Mouse (Mus musculus) intestine, embryonic 14.5 days (tissue): Measurements from ENCODE around the gene Gna11. TPM values are rescaled to one million over a fixed set of nuclear protein-coding genes. Genes with fewer than 3 reads are reported as not detected.
A peak's percentile ranks its signal among the peaks of the same experiment; 100 is the strongest.

Experiments used
- ATAC-seq: fragments of 200-750 bp; cut with Nextera tagmentation; replicated peaks from 2 replicates; pipeline ENCODE4 v1.8.0; 2017; ENCODE audit warnings: low read depth, moderate number of reproducible peaks, moderate TSS enrichment, moderate library complexity; ENCODE audit not compliant: low FRiP score, low TSS enrichment
- DNase-seq: peaks from one replicate; pipeline ENCODE4 v3.0.0-alpha.2; 2018; ENCODE audit warnings: low spot score
- H3K27ac ChIP-seq: fragments of 300-500 bp; sonication (generic); 2 replicates; pipeline ENCODE4 v1.5.1; 2014; ENCODE audit warnings: low read depth, mild to moderate bottlenecking, control low read depth
- H3K27me3 ChIP-seq: fragments of 300-500 bp; sonication (generic); replicated peaks from 2 replicates; pipeline ENCODE4 v1.6.1; 2014; ENCODE audit warnings: low read length, control low read depth; ENCODE audit not compliant: control insufficient read depth, insufficient read depth
- H3K36me3 ChIP-seq: fragments of 300-500 bp; sonication (generic); 2 replicates; pipeline ENCODE4 v1.6.1; 2014; ENCODE audit warnings: low read length, control low read depth; ENCODE audit not compliant: control insufficient read depth, insufficient read depth
- H3K4me1 ChIP-seq: fragments of 300-500 bp; sonication (generic); replicated peaks from 2 replicates; pipeline ENCODE4 v1.6.1; 2014; ENCODE audit warnings: low read length, control low read depth, mixed read lengths; ENCODE audit not compliant: control insufficient read depth, insufficient read depth
- H3K4me2 ChIP-seq: fragments of 300-500 bp; sonication (generic); 2 replicates; pipeline ENCODE4 v1.6.1; 2014; ENCODE audit warnings: low read length
- H3K4me3 ChIP-seq: fragments of 300-500 bp; sonication (generic); 2 replicates; pipeline ENCODE4 v1.5.1; 2014; ENCODE audit warnings: low read depth, low read length, control low read depth, mixed read lengths
- H3K9ac ChIP-seq: fragments of 300-500 bp; sonication (generic); 2 replicates; pipeline ENCODE4 v1.6.1; 2014; ENCODE audit warnings: mild to moderate bottlenecking, low read length
- H3K9me3 ChIP-seq: fragments of 300-500 bp; sonication (generic); 2 replicates; pipeline ENCODE4 v1.6.1; 2016; ENCODE audit warnings: low read length, control low read depth; ENCODE audit not compliant: control insufficient read depth
- WGBS: fragments of 180-500 bp; shearing (Covaris S2); extraction: QIAGEN DNeasy Blood & Tissue Kit; methylation state at CpG from one replicate; pipeline ENCODE4 v1.1.7; 2014; 5-methylcytosine and 5-hydroxymethylcytosine counted together
- polyA plus RNA-seq: library from polyadenylated mRNA; unstranded; fragments of >200 nt; fragmentation: Nextera tagmentation; extraction: Ambion mirVana; gene quantifications from 2 replicates; pipeline ENCODE4 v1.2.1, GENCODE M21; 2014

Gna11 gene
- polyA plus RNA-seq, 1 experiment from 2014 or later = 171 TPM

- Histone ChIP-seq H3K4me3 (no peak overlapping the region), H3K9ac (no peak overlapping the region), H3K27me3 (peaks cover 16% of the 10 kb centered on the region), H3K36me3 (0 out of 2 replicates have a peak, but pooled peaks cover 4% of the 10 kb centered on the region), H3K27ac (no peak overlapping the region), H3K4me2 (no peak overlapping the region), H3K4me1 (peaks cover 8% of the 10 kb centered on the region), H3K9me3 (no peaks in the 10 kb centered on the region)
- DNase-seq = no peak
- 75% methylated on average over 4 of the region's 4 CpGs for WGBS
- ATAC-seq = no peak
These were observed 35.0 kb upstream of the Gna11 start for GRCm38 (mm10) chr10:81579967-81580366.

- Histone ChIP-seq H3K4me2 (peak overlapping the region; percentile 77), H3K27me3 (peaks cover 19% of the 10 kb centered on the region), H3K27ac (no peak overlapping the region), H3K36me3 (no peaks in the 10 kb centered on the region), H3K4me3 (peak overlapping the region; percentile 55), H3K9me3 (no peaks in the 10 kb centered on the region), H3K9ac (peak overlapping the region; percentile 48), H3K4me1 (peaks cover 27% of the 10 kb centered on the region)
- no peak for ATAC-seq
- WGBS = 0% methylated on average over 6 of the region's 6 CpGs
- DNase-seq = no peak
These were observed 30.7 kb upstream of the Gna11 start for GRCm38 (mm10) chr10:81575695-81576094.

- H3K27me3 ChIP-seq = peaks cover 17% of the 10 kb centered on the region
- H3K9ac ChIP-seq = peak overlapping the region; percentile 48
- no peak for ATAC-seq
- peak overlapping the region; percentile 55 for H3K4me3 ChIP-seq
- no peaks in the 10 kb centered on the region for H3K36me3 ChIP-seq
- H3K9me3 ChIP-seq = no peaks in the 10 kb centered on the region
- H3K4me1 ChIP-seq = peaks cover 31% of the 10 kb centered on the region
- WGBS = under 1% methylated on average over 29 of the region's 30 CpGs
- no peak overlapping the region for H3K27ac ChIP-seq
- H3K4me2 ChIP-seq = peak overlapping the region; percentile 77
- DNase-seq = peak; percentile 71
These were observed 30.2 kb upstream of the Gna11 start for GRCm38 (mm10) chr10:81575208-81575631.

- Histone ChIP-seq H3K9ac (peak within 1 kb of the TSS; percentile 48), H3K9me3 (no peaks in the 10 kb centered on the region), H3K27me3 (peaks cover 16% of the 10 kb centered on the region), H3K4me3 (peak within 1 kb of the TSS; percentile 55), H3K27ac (no peak within 1 kb of the TSS; the same call in 1 of the 2 replicates), H3K4me1 (peaks cover 40% of the 10 kb centered on the region), H3K36me3 (no peaks in the 10 kb centered on the region), H3K4me2 (peak within 1 kb of the TSS; percentile 77)
- ATAC-seq (no peak), DNase-seq (no peak)
- 23% methylated on average over 10 of the region's 10 CpGs for WGBS
These were observed 29.4 kb upstream of the Gna11 start, which contains the start of gene Tle2 for GRCm38 (mm10) chr10:81574081-81575056. TSS of gene Tle2 (plus strand) at chr10:81574561.

- Histone ChIP-seq H3K36me3 (no peaks in the 10 kb centered on the region), H3K27me3 (peaks cover 13% of the 10 kb centered on the region), H3K9ac (no peak overlapping the region), H3K4me1 (peaks cover 53% of the 10 kb centered on the region), H3K27ac (no peak overlapping the region), H3K4me2 (peak overlapping the region; percentile 80; the same call in 1 of the 2 replicates), H3K4me3 (no peak overlapping the region), H3K9me3 (no peaks in the 10 kb centered on the region)
- 7% methylated on average over 9 of the region's 9 CpGs for WGBS
- DNase-seq = no peak
- no peak for ATAC-seq
These were observed 28.0 kb upstream of the Gna11 start for GRCm38 (mm10) chr10:81572975-81573374.

GRCm38 (mm10) chr10:81572133-81572671, 27.2 kb upstream of the Gna11 start:
- Histone ChIP-seq H3K4me1 (peaks cover 58% of the 10 kb centered on the region), H3K4me2 (peak overlapping the region; percentile 80), H3K9ac (0 out of 2 replicates have a peak overlapping the region, but pooled peaks have one; percentile 17), H3K36me3 (no peaks in the 10 kb centered on the region), H3K27me3 (peaks cover 13% of the 10 kb centered on the region), H3K27ac (peak overlapping the region; percentile 64), H3K9me3 (no peaks in the 10 kb centered on the region), H3K4me3 (peak overlapping the region; percentile 48)
- DNase-seq (no peak), ATAC-seq (no peak)
- 9% methylated on average over 9 of the region's 9 CpGs for WGBS

GRCm38 (mm10) chr10:81571501-81571876, 26.5 kb upstream of the Gna11 start:
- Histone ChIP-seq H3K27ac (peak overlapping the region; percentile 86), H3K36me3 (peaks cover 5% of the 10 kb centered on the region), H3K9me3 (no peaks in the 10 kb centered on the region), H3K4me1 (peaks cover 58% of the 10 kb centered on the region), H3K4me3 (peak overlapping the region; percentile 48), H3K27me3 (peaks cover 10% of the 10 kb centered on the region), H3K4me2 (peak overlapping the region; percentile 80), H3K9ac (peak overlapping the region; percentile 36; the same call in 1 of the 2 replicates)
- WGBS = under 1% methylated on average over 18 of the region's 18 CpGs
- DNase-seq (peak; percentile 95), ATAC-seq (peak; percentile 88)

GRCm38 (mm10) chr10:81570831-81571500, 26.0 kb upstream of the Gna11 start:
- H3K4me3 ChIP-seq = peak overlapping the region; percentile 48
- peaks cover 5% of the 10 kb centered on the region; the same call in 1 of the 2 replicates for H3K27me3 ChIP-seq
- WGBS = under 1% methylated on average over 30 of the region's 34 CpGs
- peaks cover 56% of the 10 kb centered on the region for H3K4me1 ChIP-seq
- peak overlapping the region; percentile 80 for H3K4me2 ChIP-seq
- peaks cover 10% of the 10 kb centered on the region for H3K36me3 ChIP-seq
- peak overlapping the region; percentile 36; the same call in 1 of the 2 replicates for H3K9ac ChIP-seq
- peak; percentile 50 for ATAC-seq
- H3K9me3 ChIP-seq = no peaks in the 10 kb centered on the region
- peak; percentile 97 for DNase-seq
- peak overlapping the region; percentile 86 for H3K27ac ChIP-seq
